Mouse (Mus musculus): ENCODE measurements at regions not wholly inside any gene's neighbourhood (a gene's known extent, or its start where the extent isn't known, plus 50 kb on each side); places are given as distances from the start of the nearest gene placed in this dataset.

DNA sequence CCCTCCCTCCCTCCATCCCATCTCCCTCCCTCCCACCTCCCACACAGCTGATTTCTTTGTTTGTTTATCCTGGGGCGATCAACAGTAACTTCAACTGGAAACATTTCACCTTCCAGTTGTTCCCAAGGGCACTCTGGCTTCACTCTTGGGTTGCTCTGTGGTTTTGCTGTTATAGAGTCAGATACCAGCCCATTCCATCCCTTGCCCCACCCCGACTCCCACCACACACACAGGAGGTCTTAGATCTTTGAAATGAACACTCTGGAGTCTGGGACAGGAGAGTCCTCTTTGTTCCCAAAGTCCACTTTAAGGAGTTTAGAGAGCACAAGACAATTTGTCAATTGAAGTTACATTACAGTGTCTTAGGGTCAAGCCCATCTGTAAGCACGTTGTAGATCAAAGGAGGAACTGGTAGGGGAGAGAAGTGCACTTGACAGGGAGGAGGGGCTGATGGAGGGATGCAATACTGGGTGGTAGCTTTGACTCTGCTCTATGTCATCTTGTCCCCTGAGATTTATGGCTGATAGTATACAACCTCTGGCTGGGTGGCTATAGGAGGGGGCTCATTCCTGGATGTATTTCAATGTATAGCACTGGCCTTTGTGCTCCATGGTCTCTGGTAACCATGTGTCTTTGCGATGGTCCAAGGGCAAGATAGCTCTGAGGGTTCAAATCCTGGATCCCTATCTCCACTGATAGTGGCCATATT, 313.9 kb downstream of the Glrx3 start:
- DNase-seq: no peak

DNA sequence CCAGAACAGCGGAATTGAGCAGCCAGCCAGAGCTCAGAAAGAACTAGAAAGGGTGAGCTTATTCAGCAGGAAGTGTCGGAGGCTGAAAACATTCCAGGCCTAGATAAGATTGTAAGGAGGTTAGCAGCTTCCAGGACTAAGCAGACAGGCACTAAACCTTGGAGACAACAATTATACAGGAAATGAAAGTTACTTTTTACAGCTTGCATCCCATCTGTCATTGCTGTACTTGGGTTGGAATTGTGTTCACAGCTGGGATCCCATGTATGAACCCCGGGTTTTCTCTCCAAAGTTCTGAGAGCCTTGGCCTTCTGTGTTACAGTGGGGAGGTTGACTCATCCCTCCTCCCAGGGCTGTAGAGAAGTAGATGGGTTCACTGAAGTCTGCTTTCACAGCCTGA, 328.5 kb downstream of the Glrx3 start:
- DNase-seq: no peak

DNA sequence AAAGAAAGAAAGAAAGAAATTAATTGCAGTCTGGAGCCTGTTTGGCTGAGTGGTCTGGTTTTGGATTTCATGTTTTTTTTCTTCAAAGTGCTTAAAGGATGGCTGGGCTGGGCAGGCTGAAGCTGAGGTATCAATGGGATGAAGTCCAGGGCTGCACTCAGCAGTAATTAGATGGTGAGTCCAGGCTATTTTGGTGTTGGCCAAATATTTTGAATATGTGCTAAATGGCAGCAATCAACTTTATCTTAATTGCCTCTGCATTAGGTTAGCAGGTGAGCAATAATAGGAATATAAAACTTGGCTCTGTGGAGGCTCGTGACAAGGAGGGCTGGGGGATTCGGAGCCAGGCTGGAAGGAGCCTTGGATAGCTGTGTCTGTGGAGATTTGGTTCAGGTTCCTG, 329.3 kb downstream of the Glrx3 start:
- DNase-seq: no peak

DNA sequence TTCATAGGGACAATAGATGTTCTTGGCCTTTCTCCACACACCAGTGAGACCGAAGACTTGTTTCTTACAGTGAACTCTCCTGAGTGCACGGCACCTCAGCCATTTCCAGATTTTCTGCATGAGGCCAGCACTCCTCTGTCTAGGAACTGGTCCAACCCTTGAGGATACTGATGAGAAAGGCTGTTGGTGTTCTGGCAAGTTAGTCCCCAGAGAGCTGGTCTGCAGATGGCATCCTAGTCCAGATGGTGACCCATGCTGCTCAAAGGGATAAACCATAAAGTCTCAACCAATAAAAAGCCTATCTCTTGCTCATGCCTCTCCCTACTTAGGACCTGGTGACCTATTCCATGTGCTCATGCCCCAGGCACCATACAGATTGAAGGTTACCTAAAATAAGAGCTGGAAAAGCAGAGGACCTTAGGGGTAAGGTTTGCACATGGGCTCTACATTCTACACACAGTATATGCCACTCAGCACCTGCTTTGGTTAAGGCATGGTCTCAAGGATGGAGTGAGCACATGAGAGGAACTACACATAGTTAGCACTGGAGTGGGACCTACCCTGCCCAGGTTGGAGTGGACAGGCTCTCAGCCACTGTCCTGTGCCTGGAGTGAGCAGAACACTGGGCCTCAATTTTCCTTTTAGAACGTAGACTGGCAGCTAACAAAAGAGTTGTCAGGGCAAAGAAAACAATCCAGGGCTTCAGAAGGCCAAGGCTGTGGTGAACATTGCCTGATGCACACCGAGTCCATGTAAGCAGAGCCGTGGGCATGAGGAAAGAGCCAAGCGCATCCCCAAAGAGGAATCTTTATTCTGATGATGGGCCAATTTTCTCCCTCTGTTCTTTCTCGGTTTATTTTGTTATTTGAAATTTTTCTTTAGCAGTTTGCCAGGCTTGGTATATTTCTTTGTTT, 335.9 kb downstream of the Glrx3 start:
- no peak for DNase-seq

DNA sequence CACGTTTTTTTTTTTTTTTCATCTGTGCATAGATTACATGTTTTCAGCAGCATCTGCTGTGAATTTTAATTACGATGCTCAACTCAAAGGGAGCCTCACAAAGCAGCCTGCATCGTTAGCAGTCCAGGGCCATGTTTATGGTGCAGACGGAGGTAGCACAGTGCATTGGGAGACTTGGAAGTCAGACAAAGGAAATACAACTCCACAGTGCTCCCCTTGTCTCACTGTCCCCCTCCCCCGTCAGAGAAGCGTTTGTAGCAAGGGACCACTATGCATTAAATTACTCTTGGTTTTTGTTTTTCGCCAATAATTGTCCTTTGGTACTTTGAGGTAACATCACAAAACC, 336.5 kb downstream of the Glrx3 start:
- DNase-seq: no peak

DNA sequence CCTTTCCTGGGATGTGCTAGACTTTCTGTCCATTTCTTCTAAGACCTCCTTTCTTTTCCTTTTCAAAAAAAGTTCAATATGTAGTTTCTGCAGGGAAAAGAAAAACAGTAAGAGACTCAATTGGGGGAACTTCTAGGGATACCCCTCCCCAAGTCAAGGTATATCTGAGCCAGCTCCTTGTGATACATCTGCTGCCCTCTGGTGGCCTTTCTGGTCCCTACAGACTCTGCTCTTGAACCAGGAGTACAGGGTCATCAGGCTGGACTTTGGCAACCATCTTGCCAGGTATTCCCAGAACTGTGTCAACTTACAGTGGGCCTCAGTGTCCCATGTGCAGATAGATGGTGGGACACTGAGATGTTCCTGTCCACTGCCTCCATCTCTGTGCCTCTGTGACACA, 346.5 kb downstream of the Glrx3 start:
- no peak for DNase-seq

DNA sequence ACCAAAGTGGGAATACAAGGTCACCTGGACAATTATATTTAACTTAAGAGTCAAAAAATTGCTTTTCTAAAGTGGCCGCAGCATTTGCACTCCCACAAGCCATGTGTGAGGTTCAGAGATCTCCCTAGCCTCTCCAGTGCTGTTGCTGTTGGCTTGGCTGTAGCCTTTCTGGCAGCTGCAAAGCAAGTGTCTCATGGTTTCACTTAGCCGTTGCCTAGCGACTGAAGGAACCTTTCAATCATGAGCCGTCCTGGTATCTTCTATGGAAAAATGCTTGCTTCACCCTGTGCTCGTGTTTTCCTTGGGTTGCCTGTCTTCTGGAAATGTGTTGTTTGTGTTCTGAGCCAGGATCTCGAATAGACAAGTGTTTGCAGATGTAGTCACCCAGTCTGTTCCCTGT, 367.9 kb downstream of the Glrx3 start:
- DNase-seq: no peak

DNA sequence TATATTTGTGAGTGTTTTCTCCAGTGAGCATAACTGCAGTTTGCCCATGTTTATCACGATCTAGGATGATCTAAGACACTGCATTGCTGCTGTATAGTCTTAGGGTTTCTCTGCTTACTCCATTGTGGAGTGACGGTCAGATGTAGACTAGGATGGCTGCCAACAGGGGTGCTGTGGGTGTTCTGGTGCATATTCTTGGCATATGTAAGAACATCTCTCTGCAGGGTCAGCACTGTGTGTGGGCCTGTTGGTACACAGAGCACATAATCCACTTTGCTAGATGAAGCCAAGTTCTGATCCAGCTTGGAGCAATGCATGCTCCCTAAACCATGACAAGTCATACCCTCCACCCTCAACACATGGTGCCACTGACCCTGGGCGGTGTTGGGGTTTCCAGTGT, 375.4 kb downstream of the Glrx3 start:
- DNase-seq: no peak

DNA sequence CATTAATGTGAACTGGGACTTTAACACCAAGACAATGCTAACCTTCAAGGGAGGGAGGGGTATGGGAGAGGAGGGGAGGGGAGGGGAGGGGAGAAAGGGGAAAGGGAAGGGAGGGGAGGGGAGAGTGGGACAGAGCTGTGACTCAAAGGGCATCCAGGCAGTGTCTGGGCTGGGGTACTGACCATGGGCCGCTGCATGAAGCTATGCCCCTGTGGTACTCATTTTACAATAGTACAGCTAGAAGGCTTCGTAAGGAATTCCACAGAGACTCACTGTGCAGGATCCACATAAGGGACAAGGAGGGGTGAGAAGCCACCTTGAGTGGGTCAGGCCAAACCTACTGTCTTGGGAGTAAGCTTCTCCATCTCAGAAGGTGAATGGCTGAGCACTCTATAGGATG, 403.1 kb downstream of the Glrx3 start:
- DNase-seq: no peak

DNA sequence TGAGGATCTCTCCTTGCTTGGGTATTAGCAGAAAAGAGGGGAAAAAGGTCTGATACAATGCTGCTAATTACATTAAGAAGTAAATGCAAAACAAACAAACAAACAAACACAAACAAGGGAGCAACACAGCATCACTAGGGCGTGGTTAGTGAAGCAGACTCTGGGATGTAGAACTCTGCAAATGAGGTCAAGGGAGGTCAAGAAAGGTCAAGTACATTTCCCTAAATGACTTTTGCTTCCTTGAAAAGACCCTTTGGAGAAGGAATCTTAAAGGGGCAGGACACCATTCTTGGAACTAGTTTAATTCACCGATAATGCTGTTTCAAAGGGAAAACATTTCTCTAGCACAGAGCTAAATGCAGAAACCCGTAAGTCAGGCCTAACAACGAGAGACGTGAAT, 403.6 kb downstream of the Glrx3 start:
- no peak for DNase-seq

DNA sequence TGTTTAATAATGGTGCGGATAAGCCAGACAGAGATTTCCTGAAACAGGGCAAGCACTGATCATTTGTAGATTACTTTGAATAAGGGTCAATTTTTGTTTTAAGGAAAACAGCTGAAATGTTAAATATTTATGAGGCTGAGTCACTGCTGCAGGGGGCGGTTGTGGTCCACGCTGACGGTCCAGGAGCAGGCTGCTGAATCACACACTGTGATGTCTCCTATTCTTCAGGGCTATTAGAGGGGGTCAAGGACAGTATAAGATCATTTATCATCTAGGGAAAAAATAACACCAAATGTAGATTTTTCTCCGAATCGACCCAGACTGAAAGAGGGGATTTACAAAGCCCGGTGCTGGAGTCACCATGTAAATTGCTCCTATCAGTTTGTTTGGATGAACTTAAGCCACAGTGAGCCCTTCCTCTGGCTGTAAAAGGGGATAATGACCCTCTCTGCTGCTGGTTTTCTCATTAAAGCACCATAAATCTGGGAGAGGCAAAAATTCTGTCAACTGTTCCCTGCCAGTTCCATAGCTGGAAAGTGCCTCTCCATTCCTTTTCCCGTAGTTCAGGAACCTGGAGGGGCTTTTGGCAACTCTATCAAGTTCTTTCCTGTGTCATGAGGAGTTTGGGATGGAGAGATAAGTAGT, 404.2 kb downstream of the Glrx3 start:
- no peak for DNase-seq

DNA sequence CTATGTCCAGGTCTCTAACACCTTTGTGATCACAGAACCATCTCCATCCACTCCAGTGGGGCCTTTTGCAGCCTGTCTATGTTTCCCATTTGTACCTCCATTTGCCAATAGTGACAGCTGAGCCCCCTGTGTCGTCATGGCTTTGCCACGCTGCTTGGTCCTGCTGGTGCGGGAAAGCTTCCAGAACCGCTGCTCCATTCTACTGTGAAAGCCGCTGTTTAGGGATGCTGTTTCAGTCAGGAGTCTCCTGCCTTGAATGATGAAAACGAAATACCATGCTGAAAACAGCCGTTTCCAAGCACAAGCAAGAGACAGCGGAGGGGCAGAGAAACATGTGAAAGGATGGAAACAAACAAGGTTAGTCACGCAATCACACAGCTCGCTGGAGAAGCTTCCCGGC, 410.4 kb downstream of the Glrx3 start:
- no peak for DNase-seq

DNA sequence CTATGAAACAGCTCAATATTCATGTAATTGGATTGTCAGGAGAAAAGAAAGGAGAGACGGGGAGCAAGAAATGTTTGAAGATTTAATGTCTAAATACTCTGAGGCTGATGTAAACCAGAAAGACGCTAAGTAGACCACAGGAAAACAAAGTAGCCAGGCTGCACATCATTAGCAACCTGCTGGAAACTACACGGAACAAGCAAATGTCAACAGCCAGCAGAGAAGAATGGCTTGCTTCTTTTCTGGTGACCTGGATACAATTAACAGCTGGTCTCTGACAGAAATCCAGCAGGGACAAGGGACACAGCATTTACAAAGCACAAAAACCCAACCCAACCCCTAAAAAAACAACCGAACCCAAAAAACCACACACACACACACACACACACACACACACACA, 413.6 kb downstream of the Glrx3 start:
- DNase-seq: no peak

DNA sequence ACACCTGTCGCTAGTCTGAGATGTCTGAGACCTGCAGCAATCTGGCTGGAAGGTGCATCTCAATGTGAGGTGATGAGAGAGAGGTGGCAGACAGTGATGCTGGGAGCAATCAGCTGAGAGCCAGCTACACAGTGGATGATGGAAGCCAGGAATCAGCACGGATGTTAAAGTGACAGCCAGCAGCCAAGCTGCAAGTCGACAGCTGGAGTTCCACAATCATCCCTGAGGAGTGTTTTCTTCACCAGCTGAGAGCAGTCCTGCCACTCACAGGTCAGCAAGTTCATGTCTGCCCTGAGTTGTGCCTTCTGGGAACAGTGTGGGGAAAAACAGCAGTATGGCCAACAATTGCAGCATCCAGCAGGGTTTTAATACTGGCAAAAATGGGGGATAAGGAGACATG, 422.3 kb downstream of the Glrx3 start:
- no peak for DNase-seq

DNA sequence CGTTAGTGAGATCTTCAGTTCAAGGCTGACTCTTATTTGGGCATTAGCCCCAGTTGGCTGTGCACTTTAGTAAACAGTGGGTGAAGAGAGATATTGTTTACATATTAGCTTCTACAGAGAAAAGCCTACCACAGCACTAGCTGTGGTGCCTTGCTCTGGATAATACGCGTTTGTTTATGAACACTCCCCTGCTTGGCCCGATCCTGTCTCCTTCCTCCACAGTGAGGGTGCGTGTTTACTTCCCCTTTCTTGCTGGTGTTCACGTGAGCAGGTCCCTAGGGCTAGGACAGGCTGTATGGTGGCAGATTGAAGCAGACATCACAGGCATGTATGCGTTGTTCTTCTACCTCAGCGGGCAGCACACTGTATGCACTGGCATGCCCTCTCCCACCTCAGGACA, 423.1 kb downstream of the Glrx3 start:
- DNase-seq: no peak

DNA sequence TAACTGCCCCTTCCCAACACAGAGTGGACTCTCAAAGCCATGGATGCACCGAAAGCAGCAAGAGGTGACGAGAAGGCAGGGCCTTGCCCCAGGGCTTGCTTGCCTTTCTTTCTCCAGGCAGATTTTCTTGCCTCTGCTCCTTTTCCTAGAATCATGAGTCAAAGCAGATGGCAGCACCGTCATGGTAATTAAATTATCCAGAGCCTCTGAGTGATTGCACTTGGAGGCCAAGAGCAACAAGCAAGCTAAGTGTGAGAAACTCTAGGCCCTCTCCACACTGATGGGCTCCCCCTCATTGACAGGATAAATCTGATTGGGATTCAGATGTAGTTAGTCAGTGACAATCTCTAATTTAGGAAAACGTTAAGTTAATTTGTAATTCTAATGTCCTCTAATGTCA, 427.5 kb downstream of the Glrx3 start:
- no peak for DNase-seq

DNA sequence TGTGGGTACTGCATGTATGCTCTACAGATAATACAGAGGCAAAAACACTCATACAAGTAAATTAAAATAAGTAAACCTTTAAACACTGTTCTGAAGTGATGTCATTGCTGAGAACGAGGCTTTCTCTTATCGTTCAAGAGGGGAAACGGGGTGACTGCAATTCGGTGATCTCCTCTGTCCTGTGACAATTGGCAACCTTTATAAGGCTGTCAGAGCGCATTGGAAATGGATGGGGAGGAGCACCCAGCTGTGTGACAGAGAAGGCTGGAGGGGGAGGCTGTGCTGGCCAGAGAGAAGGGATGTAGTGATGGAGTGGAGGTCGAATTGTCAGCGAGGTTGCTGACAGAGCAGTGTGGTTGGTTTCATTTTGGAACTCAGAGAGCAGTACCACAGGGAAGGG, 428.0 kb downstream of the Glrx3 start:
- no peak for DNase-seq

DNA sequence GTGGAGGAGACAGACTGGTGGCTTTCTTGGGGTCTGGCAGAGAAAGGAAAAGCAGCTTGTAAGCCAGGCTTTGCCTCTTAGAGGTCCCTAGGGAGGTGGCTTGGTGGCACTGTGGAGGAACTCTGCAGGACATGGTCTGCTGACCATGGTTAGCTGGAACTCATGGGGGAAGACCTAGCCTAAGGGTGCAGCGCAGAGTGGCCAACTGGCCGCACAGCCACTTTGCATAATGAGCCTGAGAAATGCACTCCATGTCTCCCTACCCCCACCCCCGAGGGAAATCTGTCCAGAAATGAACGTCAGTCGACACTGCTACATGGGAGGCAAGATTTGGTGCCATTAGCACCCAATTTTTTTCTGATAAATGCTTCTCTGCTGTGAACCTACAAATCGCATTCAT, 429.5 kb downstream of the Glrx3 start:
- no peak for DNase-seq

DNA sequence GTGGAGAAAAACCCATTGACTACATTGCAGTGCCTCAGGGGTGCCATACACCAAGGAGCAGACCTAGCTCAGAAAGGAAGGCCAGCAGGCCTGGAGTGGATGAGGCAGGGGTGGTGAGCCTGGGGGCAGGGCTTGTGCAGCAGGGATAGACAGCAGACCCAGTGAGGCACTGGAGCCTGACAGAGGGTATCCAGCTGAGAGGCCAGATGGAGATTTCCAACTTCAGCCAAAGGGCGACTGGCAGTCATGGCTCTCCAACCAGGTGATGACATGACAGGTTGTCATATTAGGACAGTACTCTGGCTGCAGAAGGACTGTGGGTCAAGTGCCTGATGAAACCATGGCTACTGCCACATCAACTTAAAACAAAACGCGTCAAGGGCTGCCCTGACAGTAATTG, 431.1 kb downstream of the Glrx3 start:
- DNase-seq: no peak

DNA sequence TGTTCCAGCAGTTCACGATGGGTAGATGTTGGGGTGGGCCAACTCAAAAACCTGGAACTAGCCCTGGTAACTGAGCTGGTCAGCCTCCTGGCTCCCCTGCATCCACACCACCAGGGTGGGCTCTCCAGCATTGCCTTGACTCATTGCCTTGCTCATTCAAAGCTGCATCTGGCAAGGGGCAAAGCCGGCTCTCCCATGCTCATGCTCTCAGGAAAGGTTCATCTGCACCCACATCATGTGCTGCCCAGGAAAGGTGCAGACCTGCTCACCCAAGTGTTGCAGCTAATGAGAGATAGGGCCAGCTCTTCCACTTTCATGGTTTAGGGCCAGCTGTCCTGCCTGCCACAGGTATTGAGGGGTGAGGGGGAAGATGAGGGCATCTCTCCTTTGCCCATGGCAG, 437.9 kb downstream of the Glrx3 start:
- no peak for DNase-seq

DNA sequence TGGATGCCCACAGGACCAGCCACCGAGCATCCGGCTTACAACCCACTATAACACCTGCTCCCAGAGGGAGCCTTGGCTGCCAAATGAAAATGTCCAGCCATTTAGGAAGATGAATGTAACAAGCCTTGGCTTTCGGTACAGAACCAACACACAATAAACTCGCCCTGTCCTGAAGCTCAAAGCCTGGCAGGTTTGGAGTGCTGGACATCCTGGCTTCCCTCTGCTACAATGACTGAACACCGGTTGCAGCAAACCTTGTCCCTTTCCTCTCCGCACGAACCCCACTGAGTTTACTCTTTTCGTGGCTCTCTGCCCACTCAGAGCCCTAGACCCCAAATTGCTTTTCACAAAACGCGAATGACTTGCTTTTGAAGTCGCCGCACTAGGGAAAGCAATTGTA, 441.9 kb downstream of the Glrx3 start:
- DNase-seq: no peak

DNA sequence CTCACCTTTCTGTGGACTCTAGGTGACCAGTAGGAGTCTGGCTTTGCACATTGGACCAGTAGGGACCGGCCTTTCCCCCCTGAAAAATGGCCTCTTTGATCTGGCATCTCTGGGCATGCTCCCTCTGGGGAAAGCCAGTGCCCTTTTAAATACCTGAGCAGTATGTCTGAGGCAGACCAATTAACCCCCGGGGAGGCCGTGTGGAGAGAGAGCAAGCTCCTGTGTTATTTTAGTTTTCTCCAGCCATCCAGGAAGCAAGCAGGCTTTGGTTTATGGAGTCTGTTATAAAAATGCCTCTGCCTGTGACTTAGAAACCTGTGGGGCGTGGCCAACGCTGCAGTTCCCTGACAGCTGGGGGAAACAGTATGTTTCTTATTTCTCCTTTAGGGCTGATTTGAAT, 445.5 kb downstream of the Glrx3 start:
- no peak for DNase-seq

DNA sequence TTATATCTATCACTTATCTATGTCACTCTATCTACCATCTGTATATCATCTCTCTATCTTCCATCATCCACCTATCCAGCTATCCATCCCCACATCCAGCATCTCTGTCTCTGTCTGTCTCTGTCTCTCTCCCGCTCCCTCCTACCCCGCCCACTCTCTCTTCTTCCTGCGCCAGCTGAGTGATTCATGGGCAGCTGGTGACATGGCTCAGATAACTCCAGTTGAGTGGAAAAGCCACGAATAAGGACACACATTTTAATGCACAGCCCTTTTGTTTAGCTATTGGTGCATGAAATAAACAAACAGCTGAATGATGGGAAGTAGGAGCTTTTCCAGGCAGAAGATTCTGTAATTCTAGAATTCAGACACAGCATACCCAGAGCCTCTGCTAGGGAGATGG, 446.3 kb downstream of the Glrx3 start:
- DNase-seq: no peak

DNA sequence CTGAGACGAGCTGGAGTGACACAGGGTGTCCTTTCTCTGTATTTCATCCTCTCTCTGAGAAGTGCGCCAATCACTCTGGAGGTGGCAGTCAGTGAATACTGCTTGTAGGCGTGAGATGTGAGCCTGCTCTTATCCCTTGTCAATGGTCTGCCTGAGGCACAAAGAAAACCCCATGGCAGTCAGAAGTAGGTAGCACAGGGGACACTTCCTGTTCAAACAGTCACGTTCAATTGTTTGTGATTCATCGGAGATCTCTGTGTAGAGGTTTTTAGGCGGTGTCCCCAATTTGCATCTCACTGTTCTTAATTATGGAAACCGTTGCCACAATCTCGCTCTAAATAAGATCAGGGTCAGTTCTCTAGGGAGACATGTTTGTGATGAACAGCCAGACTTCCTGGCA, 447.7 kb downstream of the Glrx3 start:
- no peak for DNase-seq
